Mouse (Mus musculus) megakaryocyte, embryonic 14.5 days (primary cell): ENCODE results near the gene Gstm6.

ENCODE experiments used
- FLI1 ChIP-seq: IDR thresholded peaks from 2 replicates; pipeline ENCODE4 v1.6.1; 2012; ENCODE audit warnings: low read length, inconsistent platforms, mixed read lengths
- GATA1 ChIP-seq: IDR thresholded peaks from 3 replicates; pipeline ENCODE4 v1.6.1; 2012; ENCODE audit warnings: mixed read lengths, low read length, inconsistent platforms, borderline replicate concordance

DNA sequence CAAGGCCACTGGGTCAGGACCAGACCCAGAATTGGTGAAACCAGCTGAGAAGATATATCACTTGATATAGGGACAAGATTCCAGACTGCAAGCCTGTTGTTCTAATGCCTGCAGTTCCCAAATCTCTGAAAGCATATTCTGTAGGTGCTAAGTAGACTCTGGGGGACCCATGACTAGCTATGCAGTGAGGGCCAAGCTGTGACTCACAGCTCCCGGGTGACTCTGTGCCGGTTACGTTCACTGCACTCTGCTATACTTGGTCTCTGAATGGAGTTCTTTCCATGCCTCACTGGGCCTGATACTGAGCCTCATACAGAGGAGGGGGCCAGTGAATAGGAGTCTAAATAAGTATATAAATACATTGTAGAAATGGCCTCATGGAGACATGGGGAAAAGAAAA, 15.7 kb downstream of the Gstm6 start:
- no peak for TF ChIP-seq FLI1
- no peak for TF ChIP-seq GATA1
